Mouse (Mus musculus) MN1 (cell line): ENCODE data around the gene Crtac1.

Experiments used
- DNase-seq: peaks from one replicate; pipeline ENCODE4 v3.0.0-alpha.2; 2016; ENCODE audit warnings: low spot score

Gene Crtac1

GRCm38 (mm10) chr19:42325894-42326293 lies 105.7 kb downstream of the Crtac1 start:
- no peak for DNase-seq

- DNase-seq: no peak
Measured at GRCm38 (mm10) chr19:42322357-42323090, 109.1 kb downstream of the Crtac1 start.

DNA sequence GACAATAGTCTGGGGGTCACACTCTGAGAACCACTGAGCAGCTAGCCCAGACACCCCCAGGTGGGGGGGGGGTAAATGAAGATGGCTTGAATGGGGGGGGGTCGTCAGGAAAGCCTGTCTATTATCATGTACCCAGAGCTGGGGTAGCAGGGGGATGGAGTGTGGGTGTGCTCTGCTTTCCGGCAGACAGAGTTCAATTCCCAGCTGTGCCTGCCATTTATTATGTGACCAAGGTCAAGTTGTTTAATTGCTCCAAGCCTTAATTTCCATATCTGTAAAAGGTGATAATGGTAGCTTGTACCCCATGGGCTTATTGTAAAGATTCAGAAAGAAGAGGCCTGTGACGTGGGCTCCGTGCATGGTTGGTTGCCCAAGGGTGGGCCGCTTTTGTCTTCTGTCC lies 109.6 kb downstream of the Crtac1 start:
- no peak for DNase-seq

GRCm38 (mm10) chr19:42317648-42318425 lies 113.7 kb downstream of the Crtac1 start:
- DNase-seq: no peak

DNA sequence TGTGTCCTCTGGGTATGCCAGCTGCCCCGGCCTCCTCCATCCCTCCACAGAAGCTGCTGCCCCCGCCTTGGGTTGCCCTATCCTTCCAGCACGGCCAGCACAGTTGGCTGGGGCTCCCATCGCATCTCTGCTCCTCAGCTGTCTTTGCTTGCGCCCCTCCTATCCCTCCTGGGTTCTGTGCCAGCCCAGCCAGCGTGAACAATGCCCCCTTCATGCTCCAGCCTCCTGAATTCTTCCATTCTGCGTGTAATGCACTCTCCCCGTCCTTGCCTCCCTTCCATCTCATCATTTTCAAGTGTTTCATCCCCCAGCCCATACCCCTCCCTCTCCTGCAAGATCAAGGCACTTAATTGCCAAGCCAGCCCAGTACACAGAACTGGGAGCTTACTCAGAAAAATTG lies 114.6 kb downstream of the Crtac1 start:
- no peak for DNase-seq

GRCm38 (mm10) chr19:42316525-42316924 lies 115.1 kb downstream of the Crtac1 start:
- DNase-seq: no peak

- DNase-seq: peak; percentile 57
Measured at GRCm38 (mm10) chr19:42315914-42316313, 115.7 kb downstream of the Crtac1 start.

DNA sequence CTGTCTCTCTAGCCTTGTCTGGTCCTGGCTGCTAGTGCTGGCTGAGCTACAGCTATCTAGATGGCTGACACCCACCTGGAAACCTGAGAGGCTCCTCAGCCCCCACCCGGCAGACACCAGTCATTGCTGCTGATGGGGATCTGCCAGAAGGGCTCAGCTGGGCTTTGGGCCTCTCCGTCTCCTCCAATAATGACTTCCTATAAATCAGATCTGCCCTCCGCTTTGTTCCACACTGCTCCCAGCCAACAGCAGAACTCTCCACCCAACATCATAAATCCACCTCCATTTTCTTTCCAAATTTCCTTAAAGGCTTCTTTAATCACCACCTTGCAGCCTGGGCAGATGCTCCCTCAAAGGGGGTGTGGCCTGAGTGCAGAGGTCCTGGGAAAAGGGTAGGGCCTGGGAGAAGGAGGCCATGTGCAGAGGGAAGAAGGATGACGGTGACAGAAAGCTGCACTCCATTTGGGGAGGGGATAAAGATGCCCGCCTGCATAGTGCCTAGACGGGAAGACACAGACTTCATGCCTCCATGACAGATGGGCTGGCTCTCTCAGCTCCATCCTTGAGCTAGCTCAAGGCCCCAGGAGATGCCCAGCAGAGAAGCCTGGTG lies 116.4 kb downstream of the Crtac1 start:
- no peak for DNase-seq

DNA sequence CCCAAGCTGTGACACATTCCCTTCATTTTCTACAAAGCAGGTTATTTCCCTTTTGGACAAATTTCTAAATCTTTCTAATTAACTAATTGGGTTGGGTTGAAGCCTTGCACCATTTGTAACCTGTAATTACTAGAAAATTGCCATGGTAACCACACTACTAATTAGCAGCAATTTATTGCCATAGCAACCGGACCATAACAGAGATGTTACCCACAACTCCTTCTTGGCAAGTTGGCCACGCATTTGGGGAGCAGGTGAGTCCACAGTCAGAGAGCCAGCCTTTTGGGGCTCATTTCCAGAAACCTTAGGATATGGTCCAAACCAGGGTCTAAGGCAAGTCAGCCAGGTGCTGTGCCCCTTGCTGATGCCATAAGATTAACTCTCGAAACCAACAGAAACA lies 119.4 kb downstream of the Crtac1 start:
- no peak for DNase-seq

GRCm38 (mm10) chr19:42311332-42311731 lies 120.3 kb downstream of the Crtac1 start:
- no peak for DNase-seq

DNA sequence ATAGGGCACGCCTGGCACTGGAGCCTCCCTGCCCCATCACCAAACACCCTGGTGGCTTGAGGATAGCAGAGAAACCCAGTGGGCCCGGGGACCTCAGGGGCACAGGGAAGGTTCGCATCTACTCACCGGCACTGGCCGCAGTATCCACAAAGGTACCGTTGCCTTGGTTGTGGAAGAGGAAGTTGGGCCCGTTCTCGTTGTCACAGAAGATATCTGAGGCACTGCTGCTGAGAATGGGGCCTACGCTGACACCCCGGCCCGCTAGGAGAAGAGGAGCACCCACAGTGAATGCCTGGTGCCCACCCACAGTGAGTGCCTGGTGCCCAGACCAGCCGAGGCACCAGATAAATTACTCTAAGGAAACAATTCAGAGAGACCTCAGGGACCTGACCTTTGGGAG lies 122.7 kb downstream of the Crtac1 start:
- DNase-seq: no peak

DNA sequence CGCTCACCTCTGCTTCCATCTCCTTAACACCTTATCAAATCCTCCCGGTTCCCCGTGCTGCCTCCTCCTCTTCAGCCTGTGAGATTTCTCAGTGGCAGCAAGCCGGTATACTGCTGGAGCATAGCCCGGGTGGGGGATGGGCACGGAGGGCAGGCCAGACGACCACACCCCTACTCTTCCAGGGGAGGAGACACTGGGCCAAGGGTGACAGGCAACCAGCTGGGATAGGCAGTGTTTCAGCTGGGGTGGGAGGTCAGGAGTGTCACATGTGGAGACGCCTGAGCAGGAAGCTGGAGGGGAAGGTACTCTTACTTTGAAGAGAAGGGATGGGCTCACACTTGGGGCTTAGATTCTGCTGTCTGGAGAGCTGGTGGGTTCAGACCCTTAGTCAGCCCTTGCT lies 124.6 kb downstream of the Crtac1 start:
- DNase-seq: no peak

GRCm38 (mm10) chr19:42306202-42306601 lies 125.4 kb downstream of the Crtac1 start:
- no peak for DNase-seq

GRCm38 (mm10) chr19:42305746-42306145 lies 125.8 kb downstream of the Crtac1 start:
- no peak for DNase-seq

- no peak for DNase-seq
Measured at GRCm38 (mm10) chr19:42304506-42304905, 127.1 kb downstream of the Crtac1 start.

GRCm38 (mm10) chr19:42303210-42303813 lies 128.3 kb downstream of the Crtac1 start:
- no peak for DNase-seq

DNA sequence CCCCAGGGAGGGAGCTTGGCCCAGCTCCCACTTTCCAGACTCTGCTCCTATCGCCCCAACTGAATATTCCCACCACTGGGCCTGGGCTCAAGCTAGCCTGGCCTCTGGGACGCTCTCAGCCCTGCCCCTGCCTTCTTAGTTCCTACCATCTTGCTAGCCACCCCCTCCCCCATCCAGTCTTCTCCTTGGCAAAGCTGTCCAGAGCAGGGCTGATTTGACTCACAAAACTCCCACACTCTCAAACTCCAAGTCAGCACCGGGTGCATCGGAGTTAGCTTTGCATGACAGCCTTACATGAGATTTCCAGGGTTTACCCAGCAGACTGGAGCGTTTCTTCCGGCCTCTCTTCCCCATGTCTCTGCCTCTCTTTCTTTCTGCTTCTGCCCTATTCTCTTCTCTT lies 138.4 kb downstream of the Crtac1 start:
- DNase-seq: no peak

DNA sequence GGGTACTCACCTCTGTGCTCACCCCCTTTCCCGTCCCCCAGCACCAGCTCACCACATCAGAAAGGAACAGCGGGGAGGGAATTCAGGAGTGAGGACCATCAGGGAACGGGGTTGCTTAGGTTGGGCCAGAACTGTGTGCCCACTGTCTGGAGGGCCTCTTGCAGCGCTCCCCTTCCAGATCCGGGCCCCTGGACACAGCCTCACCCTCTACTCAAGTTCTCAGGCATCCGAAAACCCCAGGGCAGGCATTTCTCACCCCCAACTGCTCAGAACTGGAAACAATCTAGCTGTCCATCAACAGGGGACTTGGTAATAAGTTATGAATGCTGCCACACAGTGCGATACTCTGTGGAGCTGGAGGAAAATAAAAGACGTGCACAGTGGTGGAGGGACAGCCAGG lies 139.5 kb downstream of the Crtac1 start:
- DNase-seq: no peak

- DNase-seq: no peak
Measured at GRCm38 (mm10) chr19:42290954-42291661, 140.5 kb downstream of the Crtac1 start.

DNA sequence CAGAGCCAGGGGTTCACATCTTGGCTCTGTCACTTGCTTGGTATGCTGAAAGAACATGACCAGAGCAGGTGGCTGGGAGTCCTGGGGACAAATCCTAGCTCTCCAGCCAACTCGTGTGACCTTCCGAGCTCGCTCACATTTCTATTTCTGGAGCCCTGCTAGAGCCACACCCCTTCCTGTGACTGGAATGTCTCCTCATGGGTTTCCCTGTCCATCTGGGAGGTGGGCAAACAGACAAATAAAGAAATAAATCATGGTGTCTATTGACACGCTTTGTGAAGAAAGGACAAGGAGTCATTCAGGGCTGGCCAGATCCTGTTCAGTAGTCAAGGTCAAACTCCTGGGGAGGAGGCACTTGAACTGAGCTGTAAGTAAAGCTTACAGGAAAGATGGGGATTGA lies 143.2 kb downstream of the Crtac1 start:
- DNase-seq: no peak

GRCm38 (mm10) chr19:42284178-42284577 lies 147.4 kb downstream of the Crtac1 start:
- no peak for DNase-seq

DNA sequence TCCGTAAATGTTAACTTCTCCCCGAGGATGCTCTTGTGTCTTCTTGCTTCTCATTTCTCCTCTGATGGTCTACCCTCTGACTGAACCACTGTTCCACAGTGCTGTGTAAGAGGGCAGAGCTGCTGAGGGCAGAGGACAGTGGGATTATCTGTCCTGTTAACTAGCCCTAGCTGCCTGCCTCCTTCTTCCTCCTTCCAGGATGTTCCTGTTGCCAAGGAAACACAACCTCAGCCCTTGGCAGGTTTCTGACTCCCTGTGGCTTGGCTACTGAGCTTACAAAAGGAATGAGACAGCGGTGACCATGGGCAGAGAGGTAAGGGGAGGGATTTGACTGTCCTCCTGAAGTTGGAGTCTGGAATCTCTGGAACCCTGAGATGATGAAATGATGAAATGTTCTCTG lies 152.0 kb downstream of the Crtac1 start:
- no peak for DNase-seq
